Mouse (Mus musculus) liver, adult 2 months (tissue): ENCODE results near the gene Dync1li1.

ENCODE experiments used
- CTCF ChIP-seq: fragments of 200-500 bp; IDR thresholded peaks from 2 replicates; pipeline ENCODE4 v1.5.1; 2011; ENCODE audit warnings: low read depth, low read length, control low read depth
- POLR2A ChIP-seq: fragments of 200-500 bp; IDR thresholded peaks from 2 replicates; pipeline ENCODE4 v1.6.1; 2011; ENCODE audit warnings: low read length, control low read depth; ENCODE audit not compliant: insufficient read depth; ENCODE audit errors: extremely low read depth

GRCm38 (mm10) chr9:114701031-114701430 is 12.4 kb downstream of the Dync1li1 start:
- TF ChIP-seq CTCF (no peak), POLR2A (no peak)
